Mouse (Mus musculus) cortical plate, adult 2 months (tissue): ENCODE measurements around the gene Shank3. TPM values are rescaled to one million over a fixed set of nuclear protein-coding genes. Genes with fewer than 3 reads are reported as not detected.

Experiments
- H3K27ac ChIP-seq: fragments of 200-500 bp; 2 replicates; pipeline ENCODE4 v1.5.1; 2012; ENCODE audit warnings: low read length, control low read depth, inconsistent platforms; ENCODE audit not compliant: insufficient read depth
- H3K4me1 ChIP-seq: fragments of 200-500 bp; 2 replicates; pipeline ENCODE4 v1.6.1; 2011; ENCODE audit warnings: low read length; ENCODE audit not compliant: control insufficient read depth, insufficient read depth
- H3K4me3 ChIP-seq: fragments of 200-500 bp; 2 replicates; pipeline ENCODE4 v1.5.1; 2011; ENCODE audit warnings: mild to moderate bottlenecking, low read length, control low read depth; ENCODE audit not compliant: insufficient read depth
- CTCF ChIP-seq: fragments of 200-500 bp; IDR thresholded peaks from 2 replicates; pipeline ENCODE4 v1.5.1; 2011; ENCODE audit warnings: mild to moderate bottlenecking, control low read depth, low read length; ENCODE audit not compliant: insufficient read depth; ENCODE audit errors: extremely low read depth
- POLR2A ChIP-seq: fragments of 200-500 bp; IDR thresholded peaks from 2 replicates; pipeline ENCODE4 v1.6.1; 2011; ENCODE audit warnings: mild to moderate bottlenecking, low read length, control low read depth; ENCODE audit not compliant: insufficient read depth; ENCODE audit errors: extremely low read depth
- polyA plus RNA-seq: library from polyadenylated mRNA; depleted of rRNA; stranded (reverse); fragments of >200 nt; gene quantifications from 2 replicates; pipeline ENCODE4 v1.2.3, GENCODE M21; 2012; rRNA removed

Shank3 gene
- polyA plus RNA-seq, 1 experiment, result 98.8 TPM

DNA sequence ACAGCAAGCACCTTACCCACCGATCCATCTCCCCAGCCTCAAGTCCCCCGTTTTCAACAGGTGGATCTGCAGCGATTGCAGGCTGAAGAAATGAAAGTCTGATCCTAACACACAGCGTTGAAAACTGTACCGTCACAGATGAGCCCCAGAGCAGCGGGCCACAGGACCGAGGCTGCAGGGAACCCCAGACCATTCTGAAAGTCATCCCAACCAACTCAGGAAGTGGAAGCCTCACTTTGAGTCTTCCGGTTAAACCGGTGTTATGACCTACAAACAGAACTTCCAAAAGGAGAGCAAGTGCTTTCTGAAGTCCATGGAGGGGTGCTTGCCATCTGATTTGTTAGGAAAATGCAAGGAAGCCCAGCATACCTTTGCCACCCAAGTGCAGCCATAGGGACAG lies 108.5 kb downstream of the Shank3 start:
- TF ChIP-seq CTCF (no peak), POLR2A (no peak)
- H3K27ac ChIP-seq, result no peak overlapping the region
- peaks cover 1% of the 10 kb centered on the region; the same call in 1 of the 2 replicates for H3K4me1 ChIP-seq
- H3K4me3 ChIP-seq, result no peak overlapping the region

Other genes starting within 250 kb of the Shank3 start
- 264 and 276 TPM in 2 replicates for gene Sbf1, start 184.3 kb upstream of the Shank3 start, polyA plus RNA-seq
- gene Adm2, start 176.9 kb upstream of the Shank3 start, polyA plus RNA-seq, result not detected in 2 replicates
- gene Miox, start 165.2 kb upstream of the Shank3 start, polyA plus RNA-seq, result not detected in 2 replicates
- gene Lmf2, start 144.0 kb upstream of the Shank3 start, polyA plus RNA-seq, result 12.8 and 13.5 TPM in 2 replicates
- 119 TPM in 2 replicates for gene Ncaph2, start 143.9 kb upstream of the Shank3 start, polyA plus RNA-seq
- 35.2 and 36.9 TPM in 2 replicates for gene Sco2, start 125.8 kb upstream of the Shank3 start, polyA plus RNA-seq
- gene Tymp, start 122.6 kb upstream of the Shank3 start, polyA plus RNA-seq, result 3.1 and 3.7 TPM in 2 replicates
- 5.4 and 5.6 TPM in 2 replicates for gene Odf3b, start 120.3 kb upstream of the Shank3 start, polyA plus RNA-seq
- gene Klhdc7b, start 114.7 kb upstream of the Shank3 start, polyA plus RNA-seq, result 0.71 and 0.85 TPM in 2 replicates
- gene Syce3, start 89.1 kb upstream of the Shank3 start, polyA plus RNA-seq, result 0.33 TPM in 1 of 2 replicates, not detected in the other
- 2.5 and 2.7 TPM in 2 replicates for gene Cpt1b, start 73.8 kb upstream of the Shank3 start, polyA plus RNA-seq
- 2.8 and 3.2 TPM in 2 replicates for gene C730034F03Rik, start 70.0 kb upstream of the Shank3 start, polyA plus RNA-seq
- 0.08 and 0.21 TPM in 2 replicates for gene Gm44502, start 69.9 kb upstream of the Shank3 start, polyA plus RNA-seq
- 60.0 and 66.7 TPM in 2 replicates for gene Chkb, start 69.7 kb upstream of the Shank3 start, polyA plus RNA-seq
- gene Mapk8ip2, start 45.7 kb upstream of the Shank3 start, polyA plus RNA-seq, result 141 and 146 TPM in 2 replicates
- 39.9 and 40.2 TPM in 2 replicates for gene Arsa, start 22.2 kb upstream of the Shank3 start, polyA plus RNA-seq
- gene Acr, start 68.7 kb downstream of the Shank3 start, polyA plus RNA-seq, result 3.2 and 4.4 TPM in 2 replicates
- gene Rabl2, start 92.3 kb downstream of the Shank3 start, polyA plus RNA-seq, result 96.6 and 101 TPM in 2 replicates